In genomic region chr17:29464519-29465140, GRCm38 (mm10) we compare ENCODE assay signal across 9 mouse cellular contexts. TPM values are rescaled to one million over a fixed set of nuclear protein-coding genes. Genes with fewer than 3 reads are reported as not detected.
DNase-seq lines count a peak whose midpoint lies in the region; ATAC-seq lines count a peak whose summit lies in the region.
"Had no signal": no experiment of that assay in that cellular context is flagged by ENCODE, and none has a peak within 500 bp of the region (broad histone marks: within the 10 kb centered on the region; RNA-seq: fewer than 3 reads in every experiment).

No protein-coding gene starts in this region.

- no peaks in the 10 kb centered on the region for H3K9me3 ChIP-seq in kidney, embryonic 16.5 days (ENCODE audit: low read length)
- no peaks in the 10 kb centered on the region for H3K9me3 ChIP-seq in forebrain, embryonic 11.5 days (ENCODE audit: control insufficient read depth, low read length)
- no peaks in the 10 kb centered on the region for H3K9me3 ChIP-seq in limb, embryonic 13.5 days
- H3K9me3 ChIP-seq in neural tube, embryonic 14.5 days (ENCODE audit: control insufficient read depth, low read length): no peaks in the 10 kb centered on the region

- H3K27ac ChIP-seq in kidney, embryonic 16.5 days (ENCODE audit: low read length): peak overlapping the region; percentile 90
- H3K27ac ChIP-seq in forebrain, embryonic 11.5 days (ENCODE audit: low read depth, low read length): peak overlapping the region; percentile 90
- peak overlapping the region; percentile 92 for H3K27ac ChIP-seq in limb, embryonic 13.5 days
- H3K27ac ChIP-seq in neural tube, embryonic 14.5 days (ENCODE audit: low read depth, low read length): no peak overlapping the region

- no peaks in the 10 kb centered on the region for H3K36me3 ChIP-seq in kidney, embryonic 16.5 days (ENCODE audit: insufficient read depth, low read length)
- no peaks in the 10 kb centered on the region for H3K36me3 ChIP-seq in forebrain, embryonic 11.5 days (ENCODE audit: control insufficient read depth, insufficient read depth, low read length)
- H3K36me3 ChIP-seq in limb, embryonic 13.5 days: no peaks in the 10 kb centered on the region
- no peaks in the 10 kb centered on the region for H3K36me3 ChIP-seq in neural tube, embryonic 14.5 days (ENCODE audit: control insufficient read depth, insufficient read depth, low read length)

- no peak for ATAC-seq in kidney, embryonic 16.5 days (ENCODE audit: low FRiP score, low TSS enrichment)
- 0 out of 2 replicates have a peak, but pooled peaks have one; percentile 2 for ATAC-seq in forebrain, embryonic 11.5 days (replicated peaks; ENCODE audit: low FRiP score)
- no peak for ATAC-seq in limb, embryonic 13.5 days (ENCODE audit: low FRiP score, low read depth)
- ATAC-seq in neural tube, embryonic 14.5 days (ENCODE audit: low read depth): no peak

- peaks cover 44% of the 10 kb centered on the region for H3K4me1 ChIP-seq in kidney, embryonic 16.5 days (ENCODE audit: insufficient read depth, low read length)
- H3K4me1 ChIP-seq in forebrain, embryonic 11.5 days (replicated peaks; ENCODE audit: control insufficient read depth, insufficient read depth, low read length): peaks cover 24% of the 10 kb centered on the region
- H3K4me1 ChIP-seq in limb, embryonic 13.5 days: peaks cover 54% of the 10 kb centered on the region
- H3K4me1 ChIP-seq in neural tube, embryonic 14.5 days (ENCODE audit: control insufficient read depth, insufficient read depth, low read length): peaks cover 10% of the 10 kb centered on the region; the same call in 1 of the 2 replicates

- no peaks in the 10 kb centered on the region for H3K27me3 ChIP-seq in kidney, embryonic 16.5 days (ENCODE audit: insufficient read depth, low read length)
- H3K27me3 ChIP-seq in forebrain, embryonic 11.5 days (ENCODE audit: control insufficient read depth, insufficient read depth, low read length): no peaks in the 10 kb centered on the region
- H3K27me3 ChIP-seq in limb, embryonic 13.5 days: no peaks in the 10 kb centered on the region
- H3K27me3 ChIP-seq in neural tube, embryonic 14.5 days (ENCODE audit: control insufficient read depth, insufficient read depth, low read length): no peaks in the 10 kb centered on the region

- 7% methylated on average over 17 of the region's 17 CpGs for WGBS in kidney, embryonic 16.5 days
- WGBS in forebrain, embryonic 11.5 days: 6% methylated on average over 17 of the region's 17 CpGs
- WGBS in limb, embryonic 13.5 days: 5% methylated on average over 17 of the region's 17 CpGs
- 10% methylated on average over 17 of the region's 17 CpGs for WGBS in neural tube, embryonic 14.5 days

- peak overlapping the region; percentile 50 for H3K9ac ChIP-seq in kidney, embryonic 16.5 days (replicated peaks; ENCODE audit: low read length)
- H3K9ac ChIP-seq in forebrain, embryonic 11.5 days (ENCODE audit: low read length): peak overlapping the region; percentile 50; the same call in 1 of the 2 replicates
- no peak overlapping the region for H3K9ac ChIP-seq in limb, embryonic 13.5 days
- no peak overlapping the region for H3K9ac ChIP-seq in neural tube, embryonic 14.5 days (replicated peaks; ENCODE audit: low read depth, low read length)

- DNase-seq in kidney, adult 11 months: no peak
- no peak for DNase-seq in forebrain, embryonic 11.5 days (ENCODE audit: low spot score)
- no peak for DNase-seq in urinary bladder, postnatal 10 days (ENCODE audit: low spot score)
- DNase-seq in thymus, adult 18-20 months: no peak
- DNase-seq in retina, embryonic 14.5 days (ENCODE audit: low spot score): no peak
- DNase-seq: cerebellum, adult 18-20 months had no signal

- H3K4me3 ChIP-seq in kidney, embryonic 16.5 days (ENCODE audit: low read length): peak overlapping the region; percentile 29
- peak overlapping the region; percentile 20; the same call in 1 of the 2 replicates for H3K4me3 ChIP-seq in forebrain, embryonic 11.5 days (ENCODE audit: low read depth, low read length)
- peak overlapping the region; percentile 33 for H3K4me3 ChIP-seq in limb, embryonic 13.5 days
- H3K4me3 ChIP-seq in neural tube, embryonic 14.5 days (ENCODE audit: low read depth, low read length): no peak overlapping the region

- H3K4me2 ChIP-seq in kidney, embryonic 16.5 days (replicated peaks; ENCODE audit: low read depth, low read length): peak overlapping the region; percentile 52
- peak overlapping the region; percentile 54 for H3K4me2 ChIP-seq in forebrain, embryonic 11.5 days (ENCODE audit: low read depth, low read length, severe bottlenecking)
- peak overlapping the region; percentile 63 for H3K4me2 ChIP-seq in limb, embryonic 13.5 days (replicated peaks)
- peak overlapping the region; percentile 33; the same call in 1 of the 2 replicates for H3K4me2 ChIP-seq in neural tube, embryonic 14.5 days (ENCODE audit: low read depth, low read length)

RNA-seq across cellular contexts. Expression of gene Pim1, which starts 25.9 kb away (rescaled TPM):
- 12.5 and 14.5 TPM in 2 replicates for polyA plus RNA-seq in kidney, embryonic 16.5 days (2015; fragmentation: Nextera tagmentation; extraction: Ambion mirVana)
- 21.1 and 22.5 TPM in 2 replicates for polyA plus RNA-seq in forebrain, embryonic 11.5 days (2014; fragmentation: Nextera tagmentation; extraction: Ambion mirVana)
- polyA plus RNA-seq in limb, embryonic 13.5 days (2015; fragmentation: Nextera tagmentation; extraction: Ambion mirVana): 18.9 and 22.3 TPM in 2 replicates
- 7.6 TPM in 2 replicates for polyA plus RNA-seq in neural tube, embryonic 14.5 days (2014; fragmentation: Nextera tagmentation; extraction: Ambion mirVana)

Comparison
In these comparisons a context has a peak if more than half of its experiments do, and no peak if none do; other contexts are left out.
1. H3K9ac ChIP-seq: peak in kidney, embryonic 16.5 days (single experiment) and forebrain, embryonic 11.5 days (single experiment); none in limb, embryonic 13.5 days (single experiment) and neural tube, embryonic 14.5 days (single experiment).
2. Peak in every context shown above with its lines, with median percentiles within 50 percentile points of each other: H3K4me2 ChIP-seq.